Mouse (Mus musculus) ES-Bruce4 (cell line): ENCODE measurements around the gene Fuca2. TPM values are rescaled to one million over a fixed set of nuclear protein-coding genes. Genes with fewer than 3 reads are reported as not detected.

ENCODE experiments used
- H3K27ac ChIP-seq: 2 replicates; pipeline ENCODE4 v1.5.1; 2012; ENCODE audit warnings: low read length, inconsistent platforms; ENCODE audit not compliant: insufficient read depth
- H3K27me3 ChIP-seq: 2 replicates; pipeline ENCODE4 v1.6.1; 2012; ENCODE audit warnings: mild to moderate bottlenecking, low read length, inconsistent platforms; ENCODE audit not compliant: control insufficient read depth, poor library complexity, insufficient read depth, severe bottlenecking
- H3K36me3 ChIP-seq: 2 replicates; pipeline ENCODE4 v1.6.1; 2012; ENCODE audit warnings: inconsistent platforms, mild to moderate bottlenecking, low read length, moderate library complexity; ENCODE audit not compliant: control insufficient read depth, poor library complexity, insufficient read depth, severe bottlenecking
- H3K4me1 ChIP-seq: one replicate; pipeline ENCODE4 v1.8.1; 2011; ENCODE audit warnings: low read length; ENCODE audit not compliant: control insufficient read depth, insufficient read depth
- H3K4me3 ChIP-seq: 2 replicates; pipeline ENCODE4 v1.5.1; 2011; ENCODE audit warnings: low read depth, mild to moderate bottlenecking, low read length
- H3K9ac ChIP-seq: 2 replicates; pipeline ENCODE4 v1.6.1; 2012; ENCODE audit warnings: low read depth, mild to moderate bottlenecking, inconsistent platforms; ENCODE audit not compliant: poor library complexity, severe bottlenecking
- H3K9me3 ChIP-seq: replicated peaks from 2 replicates; pipeline ENCODE4 v1.6.1; 2012; ENCODE audit warnings: mild to moderate bottlenecking, low read length, inconsistent platforms; ENCODE audit not compliant: control insufficient read depth, poor library complexity, insufficient read depth, severe bottlenecking
- CTCF ChIP-seq: IDR thresholded peaks from one replicate; pipeline ENCODE4 v1.8.1; 2011; ENCODE audit warnings: low read depth, low read length
- EP300 ChIP-seq: IDR thresholded peaks from 2 replicates; pipeline ENCODE4 v1.6.1; 2011; ENCODE audit warnings: low read depth, low read length; ENCODE audit not compliant: insufficient read depth
- POLR2A ChIP-seq: IDR thresholded peaks from one replicate; pipeline ENCODE4 v1.8.1; 2011; ENCODE audit warnings: low read length; ENCODE audit not compliant: insufficient read depth
- polyA plus RNA-seq: library from polyadenylated mRNA; stranded (reverse); fragments of >200 nt; gene quantifications from 2 replicates; pipeline ENCODE4 v1.2.4, GENCODE M21; 2011; ENCODE audit warnings: low read depth; ENCODE audit not compliant: missing spikeins, insufficient read depth, insufficient read length

Gene Fuca2
- polyA plus RNA-seq, 1 experiment: 31.9 TPM

DNA sequence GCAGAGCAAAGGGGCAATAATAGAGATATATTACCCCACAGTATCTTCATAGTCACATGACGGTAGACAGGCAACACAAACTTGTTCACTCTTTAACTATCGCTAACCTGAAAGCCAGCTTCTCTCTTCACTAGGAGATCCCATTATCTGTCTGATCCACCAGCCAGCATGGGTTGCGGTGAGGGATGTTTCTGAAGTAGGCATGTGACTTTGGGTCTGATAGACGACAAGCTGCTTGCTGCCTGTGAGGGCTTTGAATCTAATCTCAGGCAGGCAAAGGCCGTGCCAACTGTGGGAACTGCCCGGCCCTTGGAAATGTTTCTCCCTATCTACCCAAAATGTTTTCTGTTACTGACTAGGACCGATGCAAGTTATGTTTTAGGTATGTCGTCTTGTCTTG, 3.0 kb downstream of the Fuca2 start:
- no peak overlapping the region for H3K9ac ChIP-seq
- TF ChIP-seq EP300 (no peak), CTCF (no peak), POLR2A (no peak)
- H3K36me3 ChIP-seq: no peaks in the 10 kb centered on the region

DNA sequence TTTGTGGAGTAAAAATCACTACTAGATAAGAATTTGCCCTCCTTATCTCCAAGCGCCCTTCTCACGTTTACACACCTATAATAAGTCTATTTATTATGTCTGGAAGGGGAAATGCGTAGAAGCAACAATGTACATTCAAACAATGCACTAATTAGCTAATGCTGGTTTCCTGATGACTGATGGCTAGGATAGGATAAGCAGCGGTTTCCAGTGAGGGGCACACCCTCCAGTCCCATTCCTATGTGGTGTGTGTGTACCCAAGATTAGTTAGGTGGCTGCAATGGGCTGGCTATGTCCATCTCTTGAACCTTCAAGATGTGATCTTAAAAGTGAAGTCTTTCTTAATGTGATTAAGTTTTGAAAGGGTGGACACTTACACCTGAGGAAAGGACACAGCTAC, 22.5 kb downstream of the Fuca2 start:
- no peak for TF ChIP-seq POLR2A
- no peak for TF ChIP-seq CTCF
- TF ChIP-seq EP300: no peak
- H3K27ac ChIP-seq: no peak overlapping the region
- H3K9me3 ChIP-seq: no peaks in the 10 kb centered on the region
- no peaks in the 10 kb centered on the region for H3K27me3 ChIP-seq
- peaks cover 2% of the 10 kb centered on the region for H3K36me3 ChIP-seq
- no peak overlapping the region for H3K4me3 ChIP-seq
- peaks cover 2% of the 10 kb centered on the region for H3K4me1 ChIP-seq
- no peak overlapping the region for H3K9ac ChIP-seq

More for the DNA sequence above, 3.0 kb downstream of the Fuca2 start:
- no peaks in the 10 kb centered on the region for H3K27me3 ChIP-seq
- H3K27ac ChIP-seq: no peak overlapping the region
- H3K4me3 ChIP-seq: no peak overlapping the region
- H3K4me1 ChIP-seq: peaks cover 2% of the 10 kb centered on the region
- no peaks in the 10 kb centered on the region for H3K9me3 ChIP-seq

DNA sequence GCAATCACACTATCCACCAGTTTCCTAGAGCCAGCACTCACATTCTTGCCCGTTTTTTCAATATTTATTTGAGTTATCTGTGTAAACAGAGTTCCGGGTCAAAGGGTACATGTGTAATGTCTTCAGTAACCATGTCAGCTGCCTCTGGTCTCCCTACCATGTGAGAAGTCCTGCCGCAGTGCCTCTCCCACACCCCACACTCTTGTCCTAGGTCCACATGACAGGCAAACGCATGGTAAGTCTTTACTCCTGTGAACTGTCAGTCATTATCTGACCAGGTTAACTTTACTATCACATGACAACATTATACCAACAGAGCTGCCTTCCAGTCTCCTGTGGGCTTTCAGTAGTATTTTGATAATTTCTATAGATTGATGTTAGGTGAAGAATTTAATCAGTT, 28.8 kb downstream of the Fuca2 start:
- Histone ChIP-seq H3K9me3 (no peaks in the 10 kb centered on the region), H3K27ac (no peak overlapping the region), H3K36me3 (peaks cover 2% of the 10 kb centered on the region), H3K4me1 (peaks cover 2% of the 10 kb centered on the region), H3K4me3 (no peak overlapping the region), H3K9ac (no peak overlapping the region), H3K27me3 (no peaks in the 10 kb centered on the region)
- TF ChIP-seq POLR2A: no peak
- no peak for TF ChIP-seq EP300
- TF ChIP-seq CTCF: no peak

DNA sequence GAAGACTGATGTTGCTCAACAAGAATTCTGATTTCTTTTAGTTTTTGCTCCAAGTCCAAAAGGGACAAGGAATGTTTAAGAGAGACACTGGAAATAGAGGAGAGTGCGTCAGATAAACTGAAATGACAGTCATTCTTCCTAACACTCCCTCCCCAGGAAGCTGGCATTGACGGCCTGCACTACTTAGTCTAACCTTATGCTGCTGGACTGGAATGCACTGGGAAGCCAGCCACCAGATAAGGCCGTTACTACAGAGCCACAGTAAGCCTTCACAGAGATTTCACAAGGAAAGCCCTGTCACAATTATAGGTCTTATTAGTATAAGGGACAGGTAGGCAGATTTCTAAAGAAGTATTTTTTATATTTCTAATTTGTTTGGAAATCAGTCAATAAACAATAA, 35.4 kb downstream of the Fuca2 start:
- Histone ChIP-seq H3K36me3 (no peaks in the 10 kb centered on the region; the same call in 1 of the 2 replicates), H3K4me3 (no peak overlapping the region), H3K9me3 (no peaks in the 10 kb centered on the region), H3K9ac (no peak overlapping the region), H3K4me1 (no peaks in the 10 kb centered on the region), H3K27me3 (no peaks in the 10 kb centered on the region), H3K27ac (no peak overlapping the region)
- no peak for TF ChIP-seq CTCF
- no peak for TF ChIP-seq EP300
- no peak for TF ChIP-seq POLR2A

DNA sequence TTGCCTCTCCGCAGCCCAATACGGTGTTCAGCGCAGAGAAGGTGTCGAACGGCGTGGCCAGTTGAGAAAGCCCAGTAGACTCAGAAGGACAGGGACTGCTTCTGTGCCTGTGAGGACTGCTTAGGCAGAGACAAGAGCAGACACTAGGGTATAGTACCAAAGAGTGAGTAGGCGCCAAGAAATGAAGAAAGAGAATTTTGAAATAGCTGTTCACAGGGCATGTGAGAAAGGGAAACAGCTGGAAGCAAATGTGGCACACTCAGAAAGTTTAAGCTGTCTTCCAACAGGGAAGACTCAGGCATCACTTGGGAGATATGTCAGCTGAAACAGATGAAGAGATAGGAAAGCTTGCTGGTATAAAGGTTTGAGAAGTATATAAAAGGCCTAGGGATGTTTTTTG, 37.4 kb downstream of the Fuca2 start:
- Histone ChIP-seq H3K4me3 (no peak overlapping the region), H3K4me1 (no peaks in the 10 kb centered on the region), H3K27ac (no peak overlapping the region), H3K9me3 (no peaks in the 10 kb centered on the region), H3K9ac (no peak overlapping the region), H3K36me3 (no peaks in the 10 kb centered on the region; the same call in 1 of the 2 replicates), H3K27me3 (no peaks in the 10 kb centered on the region)
- TF ChIP-seq CTCF: no peak
- TF ChIP-seq EP300: no peak
- TF ChIP-seq POLR2A: no peak

DNA sequence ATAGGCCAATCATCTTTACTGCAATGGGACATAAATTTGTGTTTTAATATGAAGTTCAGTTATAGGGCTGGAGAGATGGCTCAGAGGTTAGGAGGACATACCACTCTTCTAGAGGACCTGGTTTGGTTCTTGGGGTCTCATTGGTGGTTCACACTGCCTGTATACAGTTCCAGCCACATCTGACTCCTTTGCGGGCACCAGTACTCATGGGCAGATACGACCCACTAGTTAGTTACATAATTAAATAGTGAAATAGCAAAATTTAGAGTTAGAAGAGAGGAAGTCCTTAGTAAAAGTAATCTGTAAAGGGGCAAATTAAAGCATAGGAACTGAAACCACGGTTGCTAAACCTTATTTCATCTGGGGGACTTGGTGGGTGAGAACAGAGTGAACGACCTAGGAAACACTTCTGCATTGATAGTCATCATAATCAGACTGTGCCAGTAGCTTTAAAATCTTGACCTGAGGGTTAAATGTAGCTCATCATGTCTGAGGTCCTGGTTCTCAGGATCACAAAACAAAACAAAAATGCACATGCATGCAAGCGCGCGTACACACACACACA, 40.5 kb downstream of the Fuca2 start:
- H3K27me3 ChIP-seq: no peaks in the 10 kb centered on the region
- H3K36me3 ChIP-seq: no peaks in the 10 kb centered on the region; the same call in 1 of the 2 replicates
- H3K9ac ChIP-seq: no peak overlapping the region
- H3K4me1 ChIP-seq: no peaks in the 10 kb centered on the region
- H3K27ac ChIP-seq: no peak overlapping the region
- H3K9me3 ChIP-seq: no peaks in the 10 kb centered on the region
- TF ChIP-seq CTCF (no peak), POLR2A (no peak), EP300 (no peak)
- H3K4me3 ChIP-seq: no peak overlapping the region
